Mouse (Mus musculus) ES-Bruce4 (cell line): Measurements from ENCODE around the gene Pitx2. TPM values are rescaled to one million over a fixed set of nuclear protein-coding genes. Genes with fewer than 3 reads are reported as not detected.
A peak's percentile ranks its signal among the peaks of the same experiment; 100 is the strongest.

Experiments used
- H3K27ac ChIP-seq: 2 replicates; pipeline ENCODE4 v1.5.1; 2012; ENCODE audit warnings: low read length, inconsistent platforms; ENCODE audit not compliant: insufficient read depth
- H3K27me3 ChIP-seq: 2 replicates; pipeline ENCODE4 v1.6.1; 2012; ENCODE audit warnings: mild to moderate bottlenecking, low read length, inconsistent platforms; ENCODE audit not compliant: control insufficient read depth, poor library complexity, insufficient read depth, severe bottlenecking
- H3K36me3 ChIP-seq: 2 replicates; pipeline ENCODE4 v1.6.1; 2012; ENCODE audit warnings: inconsistent platforms, mild to moderate bottlenecking, low read length, moderate library complexity; ENCODE audit not compliant: control insufficient read depth, poor library complexity, insufficient read depth, severe bottlenecking
- H3K4me1 ChIP-seq: one replicate; pipeline ENCODE4 v1.8.1; 2011; ENCODE audit warnings: low read length; ENCODE audit not compliant: control insufficient read depth, insufficient read depth
- H3K4me3 ChIP-seq: 2 replicates; pipeline ENCODE4 v1.5.1; 2011; ENCODE audit warnings: low read depth, mild to moderate bottlenecking, low read length
- H3K9ac ChIP-seq: 2 replicates; pipeline ENCODE4 v1.6.1; 2012; ENCODE audit warnings: low read depth, mild to moderate bottlenecking, inconsistent platforms; ENCODE audit not compliant: poor library complexity, severe bottlenecking
- H3K9me3 ChIP-seq: replicated peaks from 2 replicates; pipeline ENCODE4 v1.6.1; 2012; ENCODE audit warnings: mild to moderate bottlenecking, low read length, inconsistent platforms; ENCODE audit not compliant: control insufficient read depth, poor library complexity, insufficient read depth, severe bottlenecking
- CTCF ChIP-seq: IDR thresholded peaks from one replicate; pipeline ENCODE4 v1.8.1; 2011; ENCODE audit warnings: low read depth, low read length
- EP300 ChIP-seq: IDR thresholded peaks from 2 replicates; pipeline ENCODE4 v1.6.1; 2011; ENCODE audit warnings: low read depth, low read length; ENCODE audit not compliant: insufficient read depth
- POLR2A ChIP-seq: IDR thresholded peaks from one replicate; pipeline ENCODE4 v1.8.1; 2011; ENCODE audit warnings: low read length; ENCODE audit not compliant: insufficient read depth
- polyA plus RNA-seq: library from polyadenylated mRNA; stranded (reverse); fragments of >200 nt; gene quantifications from 2 replicates; pipeline ENCODE4 v1.2.4, GENCODE M21; 2011; ENCODE audit warnings: low read depth; ENCODE audit not compliant: missing spikeins, insufficient read depth, insufficient read length

Pitx2 gene
- polyA plus RNA-seq, 1 experiment: 21.4 TPM

GRCm38 (mm10) chr3:129165715-129166114 lies 34.0 kb upstream of the Pitx2 start:
- Histone ChIP-seq H3K4me1 (no peaks in the 10 kb centered on the region), H3K27me3 (peaks cover 1% of the 10 kb centered on the region; the same call in 1 of the 2 replicates), H3K9ac (no peak overlapping the region), H3K36me3 (no peaks in the 10 kb centered on the region), H3K27ac (no peak overlapping the region), H3K9me3 (no peaks in the 10 kb centered on the region), H3K4me3 (no peak overlapping the region)
- TF ChIP-seq EP300 (no peak), POLR2A (no peak), CTCF (no peak)

- no peak overlapping the region for H3K27ac ChIP-seq
- H3K9me3 ChIP-seq: no peaks in the 10 kb centered on the region
These were observed 33.0 kb upstream of the Pitx2 start for GRCm38 (mm10) chr3:129166684-129167083.

GRCm38 (mm10) chr3:129170416-129170815 lies 29.3 kb upstream of the Pitx2 start:
- no peak overlapping the region for H3K27ac ChIP-seq
- no peak overlapping the region for H3K9ac ChIP-seq
- peaks cover 1% of the 10 kb centered on the region; the same call in 1 of the 2 replicates for H3K27me3 ChIP-seq
- no peaks in the 10 kb centered on the region for H3K9me3 ChIP-seq
- H3K4me1 ChIP-seq: no peaks in the 10 kb centered on the region
- H3K4me3 ChIP-seq: no peak overlapping the region
- no peak for TF ChIP-seq EP300
- no peak for TF ChIP-seq POLR2A
- no peak for TF ChIP-seq CTCF
- no peaks in the 10 kb centered on the region for H3K36me3 ChIP-seq

More at GRCm38 (mm10) chr3:129166684-129167083, 33.0 kb upstream of the Pitx2 start:
- Histone ChIP-seq H3K9ac (no peak overlapping the region), H3K4me1 (no peaks in the 10 kb centered on the region), H3K4me3 (no peak overlapping the region), H3K36me3 (no peaks in the 10 kb centered on the region), H3K27me3 (peaks cover 1% of the 10 kb centered on the region; the same call in 1 of the 2 replicates)
- TF ChIP-seq CTCF (peak; percentile 4), EP300 (no peak), POLR2A (no peak)

DNA sequence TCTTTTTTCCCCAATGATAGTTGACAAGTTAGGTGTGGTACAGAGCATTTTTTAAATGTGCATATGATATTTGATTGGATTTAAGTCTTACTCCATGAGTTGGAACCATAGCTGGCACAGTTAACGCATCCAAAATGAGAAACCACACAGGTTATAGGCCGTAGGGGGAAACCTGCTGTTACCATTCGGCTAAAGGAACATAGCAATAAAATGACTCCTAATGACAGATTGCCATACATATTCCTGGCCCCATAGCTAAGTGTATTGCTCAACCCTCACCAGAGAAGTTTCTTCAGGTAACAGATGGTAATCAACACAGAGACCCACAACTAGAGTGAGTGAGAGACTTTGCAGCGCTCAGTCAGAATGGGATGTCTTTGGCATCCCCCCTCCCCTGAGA lies 27.9 kb upstream of the Pitx2 start:
- Histone ChIP-seq H3K27ac (no peak overlapping the region), H3K9ac (no peak overlapping the region), H3K27me3 (peaks cover 1% of the 10 kb centered on the region; the same call in 1 of the 2 replicates), H3K4me1 (no peaks in the 10 kb centered on the region), H3K4me3 (no peak overlapping the region), H3K36me3 (no peaks in the 10 kb centered on the region), H3K9me3 (no peaks in the 10 kb centered on the region)
- TF ChIP-seq POLR2A: no peak
- TF ChIP-seq EP300: no peak
- TF ChIP-seq CTCF: no peak

DNA sequence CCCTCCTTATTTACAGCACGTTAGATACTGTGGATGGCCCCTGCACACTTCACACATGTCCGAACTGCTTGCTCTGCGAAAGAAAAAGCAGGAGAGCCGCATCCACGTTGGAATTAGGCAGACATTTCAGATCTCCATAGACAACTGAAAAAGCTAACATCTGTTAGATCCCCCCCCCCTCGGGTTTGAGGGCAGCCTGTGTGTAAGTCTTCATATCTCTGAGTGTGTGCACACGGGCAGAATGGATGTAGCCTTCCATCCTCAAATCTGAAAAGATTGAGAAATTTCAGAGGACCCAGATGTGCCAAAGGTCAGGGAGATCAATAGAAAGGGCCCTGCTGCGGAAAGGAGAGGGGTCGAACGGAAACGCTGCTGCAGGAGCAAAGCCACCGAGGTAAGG lies 5.2 kb upstream of the Pitx2 start:
- TF ChIP-seq POLR2A (no peak), EP300 (no peak), CTCF (no peak)
- Histone ChIP-seq H3K36me3 (no peaks in the 10 kb centered on the region), H3K4me1 (no peaks in the 10 kb centered on the region), H3K9ac (no peak overlapping the region), H3K9me3 (no peaks in the 10 kb centered on the region), H3K27ac (no peak overlapping the region), H3K27me3 (peaks cover 29% of the 10 kb centered on the region), H3K4me3 (no peak overlapping the region)

DNA sequence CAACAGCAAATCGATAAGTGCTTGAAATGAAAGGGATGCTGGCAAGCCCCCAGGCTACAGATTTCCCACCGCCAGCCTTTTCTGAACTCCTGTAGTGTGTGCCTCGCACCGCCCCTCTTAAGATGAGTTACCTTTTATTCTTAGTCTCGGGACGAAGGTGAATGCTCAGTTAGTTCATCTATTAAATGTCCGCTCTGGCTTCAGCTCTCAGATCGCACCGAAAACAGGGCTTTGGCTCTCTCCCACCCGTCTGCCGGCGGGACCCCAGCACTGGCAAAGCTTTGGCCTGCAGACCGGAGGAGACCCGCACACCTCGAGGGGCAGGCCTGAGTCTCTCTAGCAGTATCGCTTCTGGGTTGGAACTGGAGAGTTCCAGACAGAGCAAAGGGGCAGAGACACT lies 4.6 kb upstream of the Pitx2 start:
- no peaks in the 10 kb centered on the region for H3K4me1 ChIP-seq
- no peak for TF ChIP-seq CTCF
- no peak for TF ChIP-seq POLR2A
- no peak for TF ChIP-seq EP300
- no peak overlapping the region for H3K27ac ChIP-seq
- H3K9ac ChIP-seq: no peak overlapping the region
- no peaks in the 10 kb centered on the region for H3K9me3 ChIP-seq
- H3K27me3 ChIP-seq: peaks cover 34% of the 10 kb centered on the region
- no peak overlapping the region for H3K4me3 ChIP-seq
- no peaks in the 10 kb centered on the region for H3K36me3 ChIP-seq
